Mouse (Mus musculus) limb, embryonic 12.5 days (tissue): Measurements from ENCODE around the gene Lmod2. TPM values are rescaled to one million over a fixed set of nuclear protein-coding genes. Genes with fewer than 3 reads are reported as not detected.

Experiments
- ATAC-seq: fragments of 200-750 bp; cut with Nextera tagmentation; 2 replicates; pipeline ENCODE4 v1.8.0; 2017; ENCODE audit warnings: low read depth, moderate TSS enrichment; ENCODE audit not compliant: insufficient number of reproducible peaks, insufficient read depth, low FRiP score, low TSS enrichment
- H3K27ac ChIP-seq: fragments of 300-500 bp; sonication (generic); 2 replicates; pipeline ENCODE4 v1.5.1; 2016; ENCODE audit warnings: mild to moderate bottlenecking, moderate library complexity
- H3K27me3 ChIP-seq: fragments of 300-500 bp; sonication (generic); 2 replicates; pipeline ENCODE4 v1.6.1; 2016; ENCODE audit warnings: mild to moderate bottlenecking, moderate library complexity
- H3K36me3 ChIP-seq: fragments of 300-500 bp; sonication (generic); 2 replicates; pipeline ENCODE4 v1.6.1; 2016; ENCODE audit warnings: mild to moderate bottlenecking, moderate library complexity
- H3K4me1 ChIP-seq: fragments of 300-500 bp; sonication (generic); replicated peaks from 2 replicates; pipeline ENCODE4 v1.6.1; 2016
- H3K4me2 ChIP-seq: fragments of 300-500 bp; sonication (generic); 2 replicates; pipeline ENCODE4 v1.6.1; 2016; ENCODE audit warnings: mild to moderate bottlenecking, moderate library complexity
- H3K4me3 ChIP-seq: fragments of 300-500 bp; sonication (generic); replicated peaks from 2 replicates; pipeline ENCODE4 v1.5.1; 2016; ENCODE audit warnings: mild to moderate bottlenecking
- H3K9ac ChIP-seq: fragments of 300-500 bp; sonication (generic); replicated peaks from 2 replicates; pipeline ENCODE4 v1.6.1; 2016; ENCODE audit warnings: mild to moderate bottlenecking, moderate library complexity
- H3K9me3 ChIP-seq: fragments of 300-500 bp; sonication (generic); 2 replicates; pipeline ENCODE4 v1.6.1; 2016; ENCODE audit warnings: mild to moderate bottlenecking, moderate library complexity
- WGBS: fragments of 180-500 bp; shearing (Covaris S2); methylation state at CpG from one replicate; pipeline ENCODE4 v1.1.7; 2016; 5-methylcytosine and 5-hydroxymethylcytosine counted together
- polyA plus RNA-seq: library from polyadenylated mRNA; unstranded; fragments of >200 nt; fragmentation: Nextera tagmentation; extraction: Ambion mirVana; gene quantifications from 2 replicates; pipeline ENCODE4 v1.2.1, GENCODE M21; 2016

Lmod2 gene
- polyA plus RNA-seq, 1 experiment from 2014 or later: not detected

DNA sequence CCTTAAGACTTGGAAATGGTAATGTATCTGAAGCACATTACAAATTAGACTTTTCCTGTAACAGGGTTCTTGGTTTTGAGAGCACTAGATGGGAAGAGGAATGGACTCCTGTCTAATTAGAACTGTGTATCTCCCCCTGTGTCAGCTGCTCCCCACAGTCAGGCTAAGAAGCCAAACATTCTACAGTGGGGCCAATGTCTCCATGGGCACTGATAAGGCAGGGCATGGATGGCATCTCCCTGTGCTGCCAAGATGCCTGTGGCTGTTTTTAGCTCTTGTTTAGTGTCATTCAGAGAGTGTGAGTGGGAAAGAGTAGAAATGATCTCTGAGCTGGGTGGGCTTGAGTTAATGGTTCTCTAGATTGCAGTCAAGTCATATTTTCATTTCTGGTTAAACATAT lies 24.2 kb upstream of the Lmod2 start:
- H3K9ac ChIP-seq: no peak overlapping the region
- H3K27me3 ChIP-seq: no peaks in the 10 kb centered on the region
- H3K27ac ChIP-seq: no peak overlapping the region
- H3K4me1 ChIP-seq: no peaks in the 10 kb centered on the region
- H3K36me3 ChIP-seq: no peaks in the 10 kb centered on the region
- ATAC-seq: no peak
- no peak overlapping the region for H3K4me3 ChIP-seq
- H3K9me3 ChIP-seq: no peaks in the 10 kb centered on the region
- no peak overlapping the region for H3K4me2 ChIP-seq

- H3K27me3 ChIP-seq: no peaks in the 10 kb centered on the region
- 74% methylated on average over 3 of the region's 3 CpGs for WGBS
These were observed 14.1 kb upstream of the Lmod2 start for GRCm38 (mm10) chr6:24583456-24583855.

GRCm38 (mm10) chr6:24585431-24586310 lies 11.9 kb upstream of the Lmod2 start:
- no peaks in the 10 kb centered on the region for H3K9me3 ChIP-seq
- no peak for ATAC-seq
- H3K4me2 ChIP-seq: no peak overlapping the region
- 55% methylated on average over 10 of the region's 10 CpGs for whole genome bisulfite sequencing
- H3K27ac ChIP-seq: no peak overlapping the region
- H3K9ac ChIP-seq: no peak overlapping the region
- no peak overlapping the region for H3K4me3 ChIP-seq
- no peaks in the 10 kb centered on the region; the same call in none of the 2 replicates for H3K4me1 ChIP-seq
- H3K27me3 ChIP-seq: no peaks in the 10 kb centered on the region
- no peaks in the 10 kb centered on the region for H3K36me3 ChIP-seq

More at GRCm38 (mm10) chr6:24583456-24583855, 14.1 kb upstream of the Lmod2 start:
- H3K9ac ChIP-seq: no peak overlapping the region
- H3K27ac ChIP-seq: no peak overlapping the region
- no peaks in the 10 kb centered on the region; the same call in none of the 2 replicates for H3K4me1 ChIP-seq
- H3K4me2 ChIP-seq: no peak overlapping the region
- no peak for ATAC-seq
- H3K4me3 ChIP-seq: no peak overlapping the region
- no peaks in the 10 kb centered on the region for H3K9me3 ChIP-seq
- no peaks in the 10 kb centered on the region for H3K36me3 ChIP-seq

DNA sequence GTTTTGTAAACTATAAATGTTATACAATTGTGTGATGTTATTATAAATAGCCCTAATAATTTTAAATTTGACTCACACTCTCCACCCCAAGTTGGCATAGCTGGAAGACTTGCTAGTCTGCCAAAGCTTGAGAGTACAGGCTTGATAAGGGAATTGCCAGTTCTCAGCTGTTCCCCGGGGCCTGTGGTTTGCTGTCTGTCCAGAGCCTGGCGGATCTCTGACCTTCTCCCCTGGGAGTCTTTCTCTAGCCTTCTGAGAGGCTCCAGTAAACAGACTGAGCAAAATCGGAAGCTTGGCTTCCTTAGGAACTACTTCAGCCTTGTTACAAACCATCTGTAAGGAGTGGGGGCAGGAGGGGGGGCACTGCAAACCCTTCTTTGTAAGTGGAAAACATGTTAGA lies 10.7 kb upstream of the Lmod2 start:
- no peaks in the 10 kb centered on the region for H3K27me3 ChIP-seq
- no peaks in the 10 kb centered on the region; the same call in none of the 2 replicates for H3K4me1 ChIP-seq
- H3K36me3 ChIP-seq: no peaks in the 10 kb centered on the region
- no peak overlapping the region for H3K4me2 ChIP-seq
- no peak overlapping the region for H3K27ac ChIP-seq
- WGBS: 51% methylated on average over 3 of the region's 3 CpGs
- no peak overlapping the region for H3K4me3 ChIP-seq
- no peak for ATAC-seq
- H3K9me3 ChIP-seq: no peaks in the 10 kb centered on the region
- no peak overlapping the region for H3K9ac ChIP-seq

DNA sequence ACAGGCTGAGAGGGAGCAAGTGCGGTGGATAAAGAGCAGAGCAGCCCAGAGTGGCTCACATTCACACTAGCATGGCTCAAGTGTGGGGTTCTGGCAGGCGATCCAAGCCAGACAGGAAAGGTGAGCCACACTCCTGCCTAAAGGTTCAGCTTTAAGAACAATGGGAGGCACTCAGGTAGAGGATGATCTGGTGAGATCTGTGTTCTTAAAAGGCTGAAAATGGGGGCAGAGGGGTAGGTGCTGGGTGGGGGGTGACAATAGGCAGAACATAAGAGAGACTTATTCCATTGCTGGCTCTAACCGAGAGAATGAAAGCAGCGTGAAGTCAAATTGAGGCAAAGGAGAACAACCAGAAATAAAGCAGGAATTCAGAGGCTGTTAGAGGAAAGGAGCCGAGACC lies 7.3 kb upstream of the Lmod2 start:
- Histone ChIP-seq H3K9me3 (no peaks in the 10 kb centered on the region), H3K27ac (no peak overlapping the region), H3K4me3 (no peak overlapping the region), H3K36me3 (no peaks in the 10 kb centered on the region), H3K9ac (no peak overlapping the region), H3K4me1 (no peaks in the 10 kb centered on the region; the same call in none of the 2 replicates), H3K27me3 (no peaks in the 10 kb centered on the region), H3K4me2 (no peak overlapping the region)
- no peak for ATAC-seq
- 88% methylated on average over 5 of the region's 5 CpGs for WGBS

GRCm38 (mm10) chr6:24591525-24592218 lies 5.9 kb upstream of the Lmod2 start:
- Histone ChIP-seq H3K36me3 (no peaks in the 10 kb centered on the region), H3K9ac (no peak overlapping the region), H3K27ac (no peak overlapping the region), H3K4me2 (no peak overlapping the region), H3K27me3 (no peaks in the 10 kb centered on the region), H3K4me3 (no peak overlapping the region), H3K9me3 (no peaks in the 10 kb centered on the region), H3K4me1 (no peaks in the 10 kb centered on the region; the same call in 1 of the 2 replicates)
- ATAC-seq: peak; percentile 59; the same call in 1 of the 2 replicates
- 45% methylated on average over 10 of the region's 10 CpGs for WGBS

DNA sequence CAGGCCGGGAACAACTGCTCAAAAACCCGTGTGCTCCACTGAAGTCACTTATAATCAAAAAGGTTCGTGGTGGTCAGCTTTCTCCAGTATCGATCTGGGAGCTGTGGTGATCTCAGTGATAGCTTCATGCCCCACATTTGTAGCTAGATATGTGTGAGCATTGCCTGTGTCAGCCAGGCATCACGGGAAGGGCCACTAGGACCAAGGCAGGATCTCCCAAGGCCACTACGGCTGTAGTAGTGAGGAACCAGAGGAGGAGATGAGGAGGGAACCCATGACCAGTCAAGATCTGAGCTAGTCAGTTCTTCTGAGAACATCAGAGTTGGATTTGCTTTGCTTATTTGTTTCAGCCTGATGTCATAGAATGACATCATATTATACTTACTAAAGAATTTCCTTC lies 1.6 kb downstream of the Lmod2 start:
- no peak for ATAC-seq

DNA sequence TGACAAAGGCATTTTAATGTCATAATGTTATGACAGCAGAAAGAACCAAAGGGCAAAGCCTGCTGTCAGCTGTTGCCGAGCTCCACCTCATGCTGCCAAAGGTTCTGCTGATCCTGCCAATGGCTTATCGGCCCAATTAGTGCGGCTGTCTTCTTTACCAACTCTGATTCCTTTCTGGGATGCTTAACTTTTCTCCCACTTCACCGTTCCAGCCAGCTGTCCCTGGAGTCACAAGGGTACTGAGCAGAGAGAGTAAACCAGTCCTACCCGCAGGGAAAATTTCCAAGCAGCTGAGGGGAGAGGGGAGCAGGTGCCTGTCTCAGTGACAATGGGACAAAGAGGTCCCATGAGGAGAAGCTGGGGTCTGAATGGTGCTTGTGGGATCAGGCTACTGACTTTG lies 2.1 kb downstream of the Lmod2 start:
- Histone ChIP-seq H3K36me3 (no peaks in the 10 kb centered on the region), H3K4me1 (no peaks in the 10 kb centered on the region), H3K4me3 (no peak overlapping the region), H3K4me2 (no peak overlapping the region), H3K9me3 (no peaks in the 10 kb centered on the region), H3K27ac (no peak overlapping the region), H3K27me3 (no peaks in the 10 kb centered on the region), H3K9ac (no peak overlapping the region)
- no peak for ATAC-seq
- WGBS: 92% methylated on average over 5 of the region's 5 CpGs

More for the DNA sequence above, 1.6 kb downstream of the Lmod2 start:
- H3K36me3 ChIP-seq: no peaks in the 10 kb centered on the region
- no peak overlapping the region for H3K4me3 ChIP-seq
- H3K4me2 ChIP-seq: no peak overlapping the region
- H3K9ac ChIP-seq: no peak overlapping the region
- H3K9me3 ChIP-seq: no peaks in the 10 kb centered on the region
- H3K27me3 ChIP-seq: no peaks in the 10 kb centered on the region
- H3K4me1 ChIP-seq: no peaks in the 10 kb centered on the region
- 93% methylated on average over 6 of the region's 6 CpGs for WGBS
- H3K27ac ChIP-seq: no peak overlapping the region

DNA sequence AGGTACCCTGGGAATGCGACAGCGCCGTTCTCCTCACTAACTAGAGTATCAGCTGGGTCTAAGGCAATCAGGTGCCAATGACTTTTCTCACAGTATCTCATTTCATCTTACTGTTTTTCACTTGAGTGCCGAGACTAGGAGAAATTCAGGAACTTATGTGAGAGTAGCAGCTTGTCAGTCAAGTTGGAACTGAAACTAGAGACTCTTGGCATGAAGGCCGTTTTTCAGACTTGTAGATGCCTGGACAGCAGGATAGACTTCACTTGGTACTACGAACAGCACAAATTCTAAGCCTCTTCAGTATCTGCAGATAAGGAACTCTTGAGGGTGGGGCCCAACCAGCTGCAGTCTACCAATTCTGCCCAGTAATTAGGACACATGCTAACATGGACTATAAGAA lies 2.6 kb downstream of the Lmod2 start:
- Histone ChIP-seq H3K4me2 (no peak overlapping the region), H3K27ac (no peak overlapping the region), H3K9ac (no peak overlapping the region), H3K4me1 (no peaks in the 10 kb centered on the region), H3K27me3 (no peaks in the 10 kb centered on the region), H3K9me3 (no peaks in the 10 kb centered on the region), H3K4me3 (no peak overlapping the region), H3K36me3 (no peaks in the 10 kb centered on the region)
- no peak for ATAC-seq
- 88% methylated on average over 6 of the region's 6 CpGs for WGBS

DNA sequence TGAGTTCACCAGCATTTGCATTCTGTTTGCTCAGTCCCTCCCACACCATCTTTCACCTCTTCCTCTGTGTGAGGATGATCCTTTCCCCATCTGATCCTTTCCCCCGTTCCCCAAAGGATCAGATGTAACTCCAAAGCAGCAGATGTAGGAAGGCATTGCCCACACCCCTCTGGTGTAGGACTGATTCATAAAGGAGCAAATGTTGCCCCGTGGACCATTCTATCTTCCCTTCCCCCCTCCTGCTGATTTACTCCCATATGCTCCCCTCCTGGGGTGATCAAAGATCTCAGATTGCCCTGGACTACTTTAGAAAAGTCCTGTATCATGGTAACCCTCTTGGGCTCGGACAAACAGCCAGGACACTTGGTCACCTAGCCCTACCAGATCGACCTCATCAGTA lies 3.2 kb downstream of the Lmod2 start:
- H3K4me2 ChIP-seq: no peak overlapping the region
- H3K9ac ChIP-seq: no peak overlapping the region
- ATAC-seq: no peak
- H3K27me3 ChIP-seq: no peaks in the 10 kb centered on the region
- 60% methylated on average over 4 of the region's 4 CpGs for WGBS
- H3K9me3 ChIP-seq: no peaks in the 10 kb centered on the region
- H3K4me1 ChIP-seq: no peaks in the 10 kb centered on the region
- no peak overlapping the region for H3K27ac ChIP-seq
- H3K36me3 ChIP-seq: no peaks in the 10 kb centered on the region
- H3K4me3 ChIP-seq: no peak overlapping the region

DNA sequence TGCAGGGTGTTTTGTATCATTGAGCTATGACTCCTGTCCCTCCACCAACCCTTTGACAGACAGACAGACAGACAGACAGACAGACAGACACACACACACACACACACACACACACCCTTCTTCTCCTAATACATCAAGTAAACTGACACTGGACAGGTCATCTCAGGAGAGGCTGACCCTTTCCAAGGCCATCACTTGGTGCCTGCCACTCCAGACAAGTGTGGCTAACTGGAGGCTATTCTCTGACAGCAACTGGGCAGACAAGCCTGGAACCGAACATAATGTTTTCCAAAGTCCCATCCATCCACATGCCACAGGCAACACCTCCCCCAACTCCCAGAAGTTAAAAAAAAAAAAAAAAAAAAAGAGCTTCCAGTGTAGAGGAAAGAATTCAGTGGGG lies 4.1 kb downstream of the Lmod2 start:
- ATAC-seq: no peak
- 73% methylated on average over 1 of the region's 1 CpGs for WGBS
- no peak overlapping the region for H3K27ac ChIP-seq

More for the DNA sequence above, 4.1 kb downstream of the Lmod2 start:
- no peak overlapping the region for H3K9ac ChIP-seq
- H3K36me3 ChIP-seq: no peaks in the 10 kb centered on the region
- H3K4me1 ChIP-seq: no peaks in the 10 kb centered on the region
- H3K4me2 ChIP-seq: no peak overlapping the region
- H3K4me3 ChIP-seq: no peak overlapping the region
- no peaks in the 10 kb centered on the region for H3K9me3 ChIP-seq
- no peaks in the 10 kb centered on the region for H3K27me3 ChIP-seq
